Mouse (Mus musculus) CD4-positive helper T cell, adult 2 months (primary cell): Measurements from ENCODE around the gene Akap7.

Experiments used
- DNase-seq: peaks from one replicate; pipeline ENCODE4 v3.0.0-alpha.2; 2012; ENCODE audit warnings: low read depth, missing footprints, low spot score

Akap7 gene

GRCm38 (mm10) chr10:25257466-25257865, 50.2 kb downstream of the Akap7 start:
- no peak for DNase-seq

GRCm38 (mm10) chr10:25253474-25253873, 54.2 kb downstream of the Akap7 start:
- no peak for DNase-seq

GRCm38 (mm10) chr10:25253006-25253405, 54.7 kb downstream of the Akap7 start:
- DNase-seq = no peak

GRCm38 (mm10) chr10:25250108-25250507, 57.6 kb downstream of the Akap7 start:
- peak; percentile 24 for DNase-seq

- peak; percentile 7 for DNase-seq
Observed at GRCm38 (mm10) chr10:25246173-25246572, 61.5 kb downstream of the Akap7 start.

- peak; percentile 6 for DNase-seq
Observed at GRCm38 (mm10) chr10:25239156-25239555, 68.5 kb downstream of the Akap7 start.

- DNase-seq = no peak
Observed at GRCm38 (mm10) chr10:25234080-25234479, 73.6 kb downstream of the Akap7 start.

GRCm38 (mm10) chr10:25232700-25233099, 75.0 kb downstream of the Akap7 start:
- no peak for DNase-seq

- DNase-seq = no peak
Observed at GRCm38 (mm10) chr10:25231358-25231757, 76.3 kb downstream of the Akap7 start.

GRCm38 (mm10) chr10:25224371-25224770, 83.3 kb downstream of the Akap7 start:
- DNase-seq = no peak

GRCm38 (mm10) chr10:25220754-25221153, 86.9 kb downstream of the Akap7 start:
- peak; percentile 27 for DNase-seq

GRCm38 (mm10) chr10:25219901-25220495, 87.7 kb downstream of the Akap7 start:
- no peak for DNase-seq

- DNase-seq = peak; percentile 30
Observed at GRCm38 (mm10) chr10:25219220-25219628, 88.4 kb downstream of the Akap7 start.

- DNase-seq = no peak
Observed at GRCm38 (mm10) chr10:25218746-25219145, 88.9 kb downstream of the Akap7 start.

- DNase-seq = no peak
Observed at GRCm38 (mm10) chr10:25215977-25216376, 91.7 kb downstream of the Akap7 start.

- no peak for DNase-seq
Observed at GRCm38 (mm10) chr10:25213716-25214115, 94.0 kb downstream of the Akap7 start.

- DNase-seq = no peak
Observed at GRCm38 (mm10) chr10:25208619-25209018, 99.1 kb downstream of the Akap7 start.

- no peak for DNase-seq
Observed at GRCm38 (mm10) chr10:25207866-25208265, 99.8 kb downstream of the Akap7 start.

GRCm38 (mm10) chr10:25200691-25201090, 107.0 kb downstream of the Akap7 start:
- DNase-seq = peak; percentile 70

- peak; percentile 19 for DNase-seq
Observed at GRCm38 (mm10) chr10:25199510-25200353, 107.9 kb downstream of the Akap7 start.

- peak; percentile 23 for DNase-seq
Observed at GRCm38 (mm10) chr10:25198575-25198974, 109.1 kb downstream of the Akap7 start.

GRCm38 (mm10) chr10:25198048-25198447, 109.6 kb downstream of the Akap7 start:
- no peak for DNase-seq
